In genomic region chr12:95466502-95467490, GRCm38 (mm10) we compare ENCODE assay signal across 15 mouse cellular contexts.
A peak's percentile ranks its signal among the peaks of the same experiment; 100 is the strongest.
DNase-seq lines count a peak whose midpoint lies in the region; ATAC-seq and TF ChIP-seq lines count a peak whose summit lies in the region.
"Had no signal": no experiment of that assay in that cellular context is flagged by ENCODE, and none has a peak within 500 bp of the region (broad histone marks: within the 10 kb centered on the region; RNA-seq: fewer than 3 reads in every experiment).

No protein-coding gene starts in this region.

- peaks cover 2% of the 10 kb centered on the region; the same call in 1 of the 2 replicates for H3K27me3 ChIP-seq in forebrain, embryonic 11.5 days (ENCODE audit: control insufficient read depth, insufficient read depth, low read length)
- peaks cover 44% of the 10 kb centered on the region for H3K27me3 ChIP-seq in forebrain, embryonic 10.5 days (ENCODE audit: poor library complexity, severe bottlenecking)
- no peaks in the 10 kb centered on the region for H3K27me3 ChIP-seq in MEL (ENCODE audit: control insufficient read depth in 1 of 2, insufficient read depth in 2 of 2, low read length in 2 of 2)
- no peaks in the 10 kb centered on the region for H3K27me3 ChIP-seq in embryonic facial prominence, embryonic 14.5 days (replicated peaks; ENCODE audit: control insufficient read depth, insufficient read depth, low read length)
- H3K27me3 ChIP-seq in limb, embryonic 13.5 days = no peaks in the 10 kb centered on the region
- no peaks in the 10 kb centered on the region for H3K27me3 ChIP-seq in cerebellum, adult 2 months (ENCODE audit: control insufficient read depth, insufficient read depth, low read length)
- H3K27me3 ChIP-seq: heart, embryonic 15.5 days; liver, embryonic 15.5 days had no signal

- ATAC-seq in forebrain, embryonic 11.5 days (replicated peaks; ENCODE audit: low FRiP score) = peak; percentile 62
- no peak; the same call in 1 of the 2 replicates for ATAC-seq in embryonic facial prominence, embryonic 14.5 days (ENCODE audit: low read depth)
- ATAC-seq in limb, embryonic 13.5 days (ENCODE audit: low FRiP score, low read depth) = peak; percentile 15; the same call in 1 of the 2 replicates

- no peak overlapping the region for H3K4me3 ChIP-seq in forebrain, embryonic 11.5 days (ENCODE audit: low read depth, low read length)
- no peak overlapping the region for H3K4me3 ChIP-seq in forebrain, embryonic 10.5 days
- H3K4me3 ChIP-seq in MEL (ENCODE audit: control insufficient read depth in 1 of 2, insufficient read depth in 1 of 2, low read depth in 2 of 2, low read length in 2 of 2) = no peak overlapping the region
- peak overlapping the region; percentile 11; the same call in 1 of the 2 replicates for H3K4me3 ChIP-seq in embryonic facial prominence, embryonic 14.5 days (ENCODE audit: low read depth, low read length)
- peak overlapping the region; percentile 5 for H3K4me3 ChIP-seq in limb, embryonic 13.5 days
- no peak overlapping the region for H3K4me3 ChIP-seq in cerebellum, adult 2 months (replicated peaks; ENCODE audit: insufficient read depth, low read depth, low read length)
- H3K4me3 ChIP-seq: erythroblast, embryonic 14.5 days; heart, embryonic 15.5 days; liver, embryonic 15.5 days had no signal

- 28% methylated on average over 12 of the region's 12 CpGs for WGBS in forebrain, embryonic 11.5 days
- WGBS in forebrain, embryonic 10.5 days = 31% methylated on average over 12 of the region's 12 CpGs
- WGBS in embryonic facial prominence, embryonic 14.5 days = 20% methylated on average over 12 of the region's 12 CpGs
- 12% methylated on average over 12 of the region's 12 CpGs for WGBS in limb, embryonic 13.5 days
- 79% methylated on average over 12 of the region's 12 CpGs for WGBS in cerebellum, adult 2 months

- TF ChIP-seq EP300 in MEL (IDR thresholded peaks at IDR 0.05; ENCODE audit: low read depth in 1 of 2, low read length in 2 of 2) = no peak

- TF ChIP-seq POLR2A in MEL (IDR thresholded peaks at IDR 0.05; ENCODE audit: control insufficient read depth in 1 of 2, insufficient read depth in 1 of 2, low read depth in 1 of 2, low read length in 2 of 2, poor library complexity in 1 of 2) = no peak
- no peak for TF ChIP-seq POLR2A in cerebellum, adult 2 months (IDR thresholded peaks at IDR 0.05; ENCODE audit: borderline replicate concordance, insufficient read depth, low read length)

- H3K36me3 ChIP-seq in forebrain, embryonic 11.5 days (ENCODE audit: control insufficient read depth, insufficient read depth, low read length) = no peaks in the 10 kb centered on the region
- H3K36me3 ChIP-seq in forebrain, embryonic 10.5 days (replicated peaks) = no peaks in the 10 kb centered on the region
- no peaks in the 10 kb centered on the region for H3K36me3 ChIP-seq in MEL (ENCODE audit: control insufficient read depth in 1 of 2, insufficient read depth in 2 of 2, low read length in 2 of 2)
- H3K36me3 ChIP-seq in embryonic facial prominence, embryonic 14.5 days (ENCODE audit: control insufficient read depth, insufficient read depth, low read length) = no peaks in the 10 kb centered on the region
- no peaks in the 10 kb centered on the region for H3K36me3 ChIP-seq in limb, embryonic 13.5 days
- H3K36me3 ChIP-seq: heart, embryonic 15.5 days; liver, embryonic 15.5 days had no signal

- H3K9me3 ChIP-seq in forebrain, embryonic 11.5 days (ENCODE audit: control insufficient read depth, low read length) = no peaks in the 10 kb centered on the region
- H3K9me3 ChIP-seq in forebrain, embryonic 10.5 days = no peaks in the 10 kb centered on the region
- no peaks in the 10 kb centered on the region for H3K9me3 ChIP-seq in MEL (replicated peaks; ENCODE audit: insufficient read depth, low read length)
- no peaks in the 10 kb centered on the region for H3K9me3 ChIP-seq in embryonic facial prominence, embryonic 14.5 days (ENCODE audit: control insufficient read depth, low read length)
- no peaks in the 10 kb centered on the region for H3K9me3 ChIP-seq in limb, embryonic 13.5 days
- H3K9me3 ChIP-seq: heart, embryonic 15.5 days; liver, embryonic 15.5 days had no signal

- H3K4me1 ChIP-seq in forebrain, embryonic 11.5 days (replicated peaks; ENCODE audit: control insufficient read depth, insufficient read depth, low read length) = peaks cover 2% of the 10 kb centered on the region; the same call in 1 of the 2 replicates
- H3K4me1 ChIP-seq in forebrain, embryonic 10.5 days = peaks cover 26% of the 10 kb centered on the region
- H3K4me1 ChIP-seq in MEL (ENCODE audit: control insufficient read depth in 1 of 2, insufficient read depth in 2 of 2, low read length in 2 of 2) = no peaks in the 10 kb centered on the region
- H3K4me1 ChIP-seq in embryonic facial prominence, embryonic 14.5 days (ENCODE audit: control insufficient read depth, insufficient read depth, low read length) = peaks cover 7% of the 10 kb centered on the region
- H3K4me1 ChIP-seq in limb, embryonic 13.5 days = peaks cover 15% of the 10 kb centered on the region
- no peaks in the 10 kb centered on the region for H3K4me1 ChIP-seq in cerebellum, adult 2 months (ENCODE audit: control insufficient read depth, insufficient read depth, low read length)
- H3K4me1 ChIP-seq: heart, embryonic 15.5 days; liver, embryonic 15.5 days had no signal

- H3K79me2 ChIP-seq in MEL (ENCODE audit: control insufficient read depth, insufficient read depth, low read length, poor library complexity) = no peaks in the 10 kb centered on the region

- TF ChIP-seq RAD21 in MEL (IDR thresholded peaks at IDR 0.05; ENCODE audit: low read depth, low read length) = no peak

- no peak for TF ChIP-seq CTCF in MEL (IDR thresholded peaks at IDR 0.05 in 2 of 3, conservative IDR thresholded peaks at IDR 0.05 in 1 of 3; ENCODE audit: control insufficient read depth in 1 of 3, insufficient read depth in 1 of 3, low read depth in 2 of 3, low read length in 3 of 3, poor library complexity in 1 of 3, severe bottlenecking in 1 of 3)
- TF ChIP-seq CTCF in cerebellum, adult 2 months (IDR thresholded peaks at IDR 0.05; ENCODE audit: borderline replicate concordance, insufficient read depth, low read depth, low read length) = no peak

- H3K4me2 ChIP-seq in forebrain, embryonic 11.5 days (ENCODE audit: low read depth, low read length, severe bottlenecking) = no peak overlapping the region
- peak overlapping the region; percentile 46 for H3K4me2 ChIP-seq in embryonic facial prominence, embryonic 14.5 days (ENCODE audit: low read depth, low read length)
- H3K4me2 ChIP-seq in limb, embryonic 13.5 days (replicated peaks) = peak overlapping the region; percentile 52
- H3K4me2 ChIP-seq: heart, embryonic 15.5 days; liver, embryonic 15.5 days had no signal

- peak; percentile 51 for DNase-seq in forebrain, embryonic 11.5 days (ENCODE audit: low spot score)
- no peak for DNase-seq in forebrain, embryonic 10.5 days (ENCODE audit: extremely low spot score, low spot score)
- DNase-seq in MEL (ENCODE audit: low read depth, low spot score) = no peak
- peak; percentile 34 for DNase-seq in embryonic facial prominence, embryonic 14.5 days (ENCODE audit: low spot score)
- no peak for DNase-seq in heart, postnatal 4 days
- no peak for DNase-seq in cerebellum, adult 2 months
- no peak for DNase-seq in right cerebral cortex, adult 18-20 months
- DNase-seq: adrenal gland, adult 8-10 months; cerebellum, adult 11-12 months; kidney, adult 8-10 months; thymus, postnatal 25 days had no signal

- no peak overlapping the region for H3K9ac ChIP-seq in forebrain, embryonic 11.5 days (ENCODE audit: low read length)
- H3K9ac ChIP-seq in MEL (ENCODE audit: control insufficient read depth, low read depth, low read length, poor library complexity, severe bottlenecking) = no peak overlapping the region
- H3K9ac ChIP-seq in embryonic facial prominence, embryonic 14.5 days (ENCODE audit: low read depth, low read length) = no peak overlapping the region
- no peak overlapping the region for H3K9ac ChIP-seq in limb, embryonic 13.5 days
- H3K9ac ChIP-seq: heart, embryonic 15.5 days; liver, embryonic 15.5 days had no signal

- H3K27ac ChIP-seq in forebrain, embryonic 11.5 days (ENCODE audit: low read depth, low read length) = no peak overlapping the region
- H3K27ac ChIP-seq in forebrain, embryonic 10.5 days = no peak overlapping the region
- H3K27ac ChIP-seq in MEL (ENCODE audit: control insufficient read depth, low read depth, low read length) = no peak overlapping the region
- H3K27ac ChIP-seq in embryonic facial prominence, embryonic 14.5 days (replicated peaks; ENCODE audit: low read depth, low read length) = no peak overlapping the region
- no peak overlapping the region for H3K27ac ChIP-seq in limb, embryonic 13.5 days
- H3K27ac ChIP-seq in cerebellum, adult 2 months (ENCODE audit: insufficient read depth, low read length) = no peak overlapping the region
- H3K27ac ChIP-seq: heart, embryonic 15.5 days; liver, embryonic 15.5 days had no signal

TF ChIP-seq in MEL, 35 proteins besides CTCF, POLR2A, EP300 and RAD21:
- TF ChIP-seq ZNF384 (IDR thresholded peaks at IDR 0.05; ENCODE audit: low read depth, low read length) (peak; percentile 39; the same call in 1 of the 2 replicates), ZKSCAN1 (IDR thresholded peaks at IDR 0.05; ENCODE audit: low read depth, low read length) (no peak)

Comparison
In these comparisons a context has a peak if more than half of its experiments do, and no peak if none do; other contexts are left out.
1. DNase-seq: peak in forebrain, embryonic 11.5 days (single experiment) and embryonic facial prominence, embryonic 14.5 days (single experiment); none in forebrain, embryonic 10.5 days (single experiment), MEL (single experiment), heart, postnatal 4 days (single experiment), cerebellum, adult 2 months (0 of 2) and right cerebral cortex, adult 18-20 months (single experiment).
2. H3K4me3 ChIP-seq: peak in embryonic facial prominence, embryonic 14.5 days (single experiment) and limb, embryonic 13.5 days (single experiment); none in forebrain, embryonic 11.5 days (single experiment), forebrain, embryonic 10.5 days (single experiment), MEL (0 of 2) and cerebellum, adult 2 months (single experiment).